Mouse (Mus musculus): ENCODE data around the gene Fut8. TPM values are rescaled to one million over a fixed set of nuclear protein-coding genes. Genes with fewer than 3 reads are reported as not detected.

Gene Fut8
- polyA plus RNA-seq, 1 experiment from 2014 or later, result 53.5 TPM

DNA sequence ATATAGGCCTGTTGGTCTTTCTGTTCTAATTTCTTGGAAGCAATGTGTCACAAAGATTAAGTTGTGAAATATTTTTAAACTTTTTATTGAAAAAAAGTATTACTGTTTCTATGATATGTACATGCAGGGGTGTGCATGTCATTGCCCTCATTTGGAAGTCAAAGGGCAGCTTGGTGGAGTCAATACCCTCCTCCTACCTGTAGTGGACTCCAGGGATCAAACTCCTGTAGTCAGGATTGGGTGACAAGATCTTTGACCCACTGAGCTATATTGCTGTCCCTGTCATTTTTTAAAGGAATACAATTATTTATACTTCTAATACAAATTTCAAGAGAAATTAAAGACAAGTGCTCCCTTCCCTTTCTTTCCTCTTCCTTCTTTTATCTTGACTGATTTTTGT is 111.6 kb downstream of the Fut8 start:
- no peaks in the 10 kb centered on the region for H3K4me1 ChIP-seq (replicated peaks)
- H3K4me3 ChIP-seq, result no peak overlapping the region
- H3K27me3 ChIP-seq, result no peaks in the 10 kb centered on the region
- H3K36me3 ChIP-seq, result no peaks in the 10 kb centered on the region
- H3K9me3 ChIP-seq, result no peaks in the 10 kb centered on the region
- H3K9ac ChIP-seq, result no peak overlapping the region
- H3K4me2 ChIP-seq, result no peak overlapping the region
- ATAC-seq (ENCODE audit: low read depth), result no peak
- H3K27ac ChIP-seq (replicated peaks), result no peak overlapping the region

DNA sequence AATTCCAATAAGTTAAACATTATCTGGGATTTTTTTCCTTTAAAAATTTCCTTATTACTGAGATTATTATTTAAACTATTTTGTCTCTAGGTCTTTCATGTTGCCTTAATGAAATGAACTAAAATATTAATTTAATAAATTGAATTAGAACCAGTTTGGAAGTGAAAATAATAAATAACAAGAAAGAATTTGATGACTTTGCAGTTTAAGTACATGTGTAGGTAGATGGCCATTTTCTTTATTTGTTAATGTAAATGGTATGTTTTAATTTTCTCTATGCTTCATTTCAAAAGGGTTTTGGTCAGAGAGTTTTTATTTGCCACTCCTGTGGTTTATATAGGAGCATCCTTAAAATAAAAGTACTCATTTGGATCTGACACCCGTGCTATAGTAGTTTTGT is 177.8 kb downstream of the Fut8 start:
- WGBS, result 90% methylated on average over 1 of the region's 1 CpGs
- Histone ChIP-seq H3K4me3 (no peak overlapping the region), H3K27ac (replicated peaks) (no peak overlapping the region), H3K36me3 (peaks cover 4% of the 10 kb centered on the region; the same call in 1 of the 2 replicates), H3K9ac (no peak overlapping the region), H3K27me3 (no peaks in the 10 kb centered on the region), H3K4me2 (no peak overlapping the region), H3K9me3 (0 out of 2 replicates have a peak, but pooled peaks cover 4% of the 10 kb centered on the region), H3K4me1 (replicated peaks) (no peaks in the 10 kb centered on the region)
- ATAC-seq (ENCODE audit: low read depth), result no peak

DNA sequence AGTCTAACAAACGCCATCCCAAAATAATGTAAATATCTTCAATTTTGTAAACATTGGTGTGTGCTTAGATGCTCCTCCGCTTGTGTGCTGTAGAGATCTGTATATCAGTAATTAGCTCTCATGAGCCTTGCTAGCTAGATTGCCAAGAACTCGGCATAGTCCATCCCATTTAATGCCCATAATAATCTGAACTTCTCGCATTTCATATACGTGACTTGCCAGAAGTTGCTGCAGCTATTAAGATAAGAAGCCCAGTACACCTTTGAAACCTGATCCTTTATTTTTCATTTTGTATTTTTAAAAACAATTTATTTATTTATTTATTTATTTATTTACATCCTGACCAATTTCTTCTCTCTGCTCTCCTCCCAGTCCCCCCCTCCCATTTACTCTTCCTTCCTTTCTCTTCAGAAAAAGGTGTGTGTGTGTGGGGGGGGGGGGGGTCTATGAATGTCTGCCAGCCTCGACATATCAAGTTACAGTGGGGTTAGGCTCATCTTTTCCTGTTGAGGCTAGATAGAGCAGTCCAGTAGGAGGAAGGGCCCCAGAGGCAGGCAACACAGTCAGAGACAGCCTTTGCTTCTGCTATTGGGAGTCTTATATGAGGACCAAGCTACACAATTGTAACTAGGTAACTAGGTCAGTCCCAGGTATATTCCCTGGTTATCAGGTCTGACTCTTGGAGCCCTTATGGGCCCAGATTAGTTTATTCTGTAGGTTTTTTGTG is 183.9 kb downstream of the Fut8 start:
- no peak for ATAC-seq (ENCODE audit: low read depth)
- Histone ChIP-seq H3K9me3 (0 out of 2 replicates have a peak, but pooled peaks cover 4% of the 10 kb centered on the region), H3K27ac (replicated peaks) (no peak overlapping the region), H3K4me3 (no peak overlapping the region), H3K36me3 (no peaks in the 10 kb centered on the region), H3K27me3 (no peaks in the 10 kb centered on the region), H3K4me2 (no peak overlapping the region), H3K4me1 (replicated peaks) (no peaks in the 10 kb centered on the region), H3K9ac (no peak overlapping the region)
- 87% methylated on average over 6 of the region's 6 CpGs for WGBS

DNA sequence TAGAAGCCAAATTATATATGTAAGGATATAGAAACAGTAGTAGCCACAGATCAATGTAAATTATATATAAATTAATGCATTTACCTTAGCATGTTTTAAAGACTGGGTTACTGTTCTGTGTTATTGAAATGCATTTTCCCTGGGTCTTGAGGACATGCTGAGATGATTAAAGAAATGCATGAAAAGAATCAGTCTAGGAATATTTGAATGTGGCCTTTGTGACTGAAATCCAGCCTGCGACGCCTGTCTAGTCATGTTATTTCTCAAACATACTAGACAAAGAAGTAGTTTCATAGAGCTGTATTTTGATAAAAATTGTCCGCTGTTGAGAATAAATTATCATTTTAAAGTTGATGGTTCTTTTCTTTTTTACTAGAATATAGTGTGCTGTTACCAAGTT is 188.2 kb downstream of the Fut8 start:
- Histone ChIP-seq H3K4me1 (replicated peaks) (no peaks in the 10 kb centered on the region), H3K4me2 (no peak overlapping the region), H3K36me3 (no peaks in the 10 kb centered on the region), H3K9ac (no peak overlapping the region), H3K4me3 (no peak overlapping the region), H3K9me3 (no peaks in the 10 kb centered on the region), H3K27ac (replicated peaks) (no peak overlapping the region), H3K27me3 (no peaks in the 10 kb centered on the region)
- 61% methylated on average over 3 of the region's 3 CpGs for WGBS
- no peak for ATAC-seq (ENCODE audit: low read depth)

DNA sequence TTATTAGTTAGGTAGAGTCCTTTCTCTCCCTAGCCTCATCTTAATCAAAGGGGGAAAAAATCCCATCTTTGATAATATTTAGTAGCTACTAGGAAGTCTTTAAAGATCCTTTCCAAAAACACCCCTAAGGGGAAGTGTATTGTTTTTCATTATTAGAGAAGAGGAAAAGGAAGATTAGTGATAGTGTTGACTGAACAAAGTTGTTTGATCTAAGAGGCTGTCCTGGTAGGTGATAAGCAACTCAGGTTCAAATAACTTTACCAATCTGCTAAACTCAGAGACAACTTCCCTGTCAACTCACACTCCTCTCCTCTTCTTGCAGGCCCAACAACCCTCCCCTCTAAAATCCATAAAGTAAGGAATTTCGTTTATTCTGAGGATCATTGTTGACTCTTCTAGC is 190.2 kb downstream of the Fut8 start:
- 69% methylated on average over 1 of the region's 1 CpGs for WGBS
- Histone ChIP-seq H3K4me3 (no peak overlapping the region), H3K9me3 (no peaks in the 10 kb centered on the region), H3K9ac (no peak overlapping the region), H3K27me3 (no peaks in the 10 kb centered on the region), H3K27ac (replicated peaks) (no peak overlapping the region), H3K36me3 (no peaks in the 10 kb centered on the region), H3K4me2 (no peak overlapping the region), H3K4me1 (replicated peaks) (no peaks in the 10 kb centered on the region)
- no peak for ATAC-seq (ENCODE audit: low read depth)

DNA sequence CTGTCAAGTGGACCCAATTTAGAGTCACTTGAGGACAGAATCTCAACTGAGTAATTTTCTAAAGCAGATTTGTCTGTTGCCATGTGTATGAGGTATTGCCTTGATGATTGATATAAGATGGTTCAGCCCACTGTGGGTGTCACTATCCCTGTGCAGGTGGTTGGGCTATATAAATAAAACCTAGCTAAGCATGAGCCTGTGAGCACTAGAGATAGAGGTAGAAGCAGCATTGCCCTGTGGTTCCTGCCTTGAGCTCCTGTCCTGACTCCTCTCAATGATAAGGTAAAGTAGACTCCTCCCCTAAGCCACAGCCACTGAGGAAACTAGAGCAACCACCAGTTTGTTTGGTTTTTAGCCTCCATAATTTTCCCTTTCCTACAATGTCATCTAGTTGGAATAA is 191.5 kb downstream of the Fut8 start:
- no peak for ATAC-seq (ENCODE audit: low read depth)
- Histone ChIP-seq H3K4me2 (no peak overlapping the region), H3K9ac (no peak overlapping the region), H3K9me3 (no peaks in the 10 kb centered on the region), H3K4me1 (replicated peaks) (no peaks in the 10 kb centered on the region), H3K27me3 (no peaks in the 10 kb centered on the region), H3K4me3 (no peak overlapping the region), H3K27ac (replicated peaks) (no peak overlapping the region), H3K36me3 (no peaks in the 10 kb centered on the region)

DNA sequence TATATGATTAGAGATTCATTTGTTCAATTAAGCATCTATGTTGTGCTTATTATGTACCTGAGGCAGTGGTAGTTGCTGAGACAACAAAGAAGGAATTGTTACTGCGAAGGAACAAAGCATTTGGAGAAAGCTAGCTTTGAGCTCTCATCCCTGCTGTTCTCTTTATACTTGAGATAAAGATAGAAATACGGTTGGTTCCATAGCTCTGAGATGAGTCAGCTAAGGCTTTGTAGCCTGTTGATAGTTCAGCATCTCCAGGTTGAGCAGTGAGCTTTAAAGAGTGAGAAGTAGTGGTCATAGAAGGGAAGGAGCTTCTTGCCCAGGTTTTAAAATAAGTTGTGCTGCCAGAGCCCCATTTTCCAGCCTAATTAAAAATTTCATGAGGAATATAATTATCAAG is 198.8 kb downstream of the Fut8 start:
- Histone ChIP-seq H3K9ac (no peak overlapping the region), H3K27ac (replicated peaks) (no peak overlapping the region), H3K27me3 (no peaks in the 10 kb centered on the region), H3K4me2 (no peak overlapping the region), H3K4me3 (no peak overlapping the region), H3K36me3 (no peaks in the 10 kb centered on the region), H3K9me3 (no peaks in the 10 kb centered on the region), H3K4me1 (replicated peaks) (no peaks in the 10 kb centered on the region)
- ATAC-seq (ENCODE audit: low read depth), result no peak
- 76% methylated on average over 2 of the region's 2 CpGs for WGBS

DNA sequence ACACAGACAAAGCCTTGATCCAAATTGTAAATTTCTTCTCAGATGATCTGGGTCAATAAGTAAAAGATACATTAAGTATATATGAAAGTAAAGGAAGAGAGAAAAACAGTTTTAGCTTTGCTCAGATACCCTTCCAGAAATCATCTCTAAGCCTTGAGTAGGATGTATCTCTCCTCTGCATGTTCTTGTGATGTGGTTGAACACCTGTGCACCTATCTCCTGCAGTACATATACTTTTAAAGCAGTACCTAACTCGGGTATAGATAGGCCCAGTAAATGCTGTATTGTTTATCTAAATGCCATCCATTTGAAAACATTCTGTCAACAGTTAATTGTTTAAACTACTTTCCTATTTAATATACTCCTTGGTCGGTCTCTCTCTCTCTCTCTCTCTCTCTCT is 212.9 kb downstream of the Fut8 start:
- H3K4me2 ChIP-seq, result no peak overlapping the region
- no peaks in the 10 kb centered on the region for H3K9me3 ChIP-seq
- H3K9ac ChIP-seq, result no peak overlapping the region
- H3K27ac ChIP-seq (replicated peaks), result no peak overlapping the region
- no peak for ATAC-seq (ENCODE audit: low read depth)
- H3K27me3 ChIP-seq, result no peaks in the 10 kb centered on the region
- WGBS, result 87% methylated on average over 2 of the region's 2 CpGs
- H3K4me1 ChIP-seq (replicated peaks), result no peaks in the 10 kb centered on the region
- 0 out of 2 replicates have a peak, but pooled peaks cover 7% of the 10 kb centered on the region for H3K36me3 ChIP-seq
- no peak overlapping the region for H3K4me3 ChIP-seq

DNA sequence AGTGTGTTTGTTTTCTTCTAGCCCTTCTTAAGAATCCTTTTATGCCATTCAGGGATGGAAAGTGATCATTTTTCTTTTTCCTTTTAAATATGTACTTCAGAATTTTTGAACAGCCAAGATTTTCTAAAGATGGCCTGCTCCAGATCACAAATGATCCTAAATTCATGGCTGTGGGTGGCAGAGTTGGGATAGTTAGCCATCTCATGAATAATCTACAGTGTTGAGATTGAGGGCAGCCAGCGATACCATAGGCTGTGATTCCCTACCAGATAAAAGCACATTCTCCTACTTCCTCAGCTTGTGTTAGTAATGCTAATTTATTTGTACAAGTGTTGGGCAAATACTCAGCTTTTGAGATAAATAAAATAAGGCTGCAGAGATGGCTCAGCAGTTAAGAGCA is 228.3 kb downstream of the Fut8 start:
- no peak for ATAC-seq (ENCODE audit: low read depth)
- no peak overlapping the region for H3K4me2 ChIP-seq
- WGBS, result 85% methylated on average over 1 of the region's 1 CpGs

DNA sequence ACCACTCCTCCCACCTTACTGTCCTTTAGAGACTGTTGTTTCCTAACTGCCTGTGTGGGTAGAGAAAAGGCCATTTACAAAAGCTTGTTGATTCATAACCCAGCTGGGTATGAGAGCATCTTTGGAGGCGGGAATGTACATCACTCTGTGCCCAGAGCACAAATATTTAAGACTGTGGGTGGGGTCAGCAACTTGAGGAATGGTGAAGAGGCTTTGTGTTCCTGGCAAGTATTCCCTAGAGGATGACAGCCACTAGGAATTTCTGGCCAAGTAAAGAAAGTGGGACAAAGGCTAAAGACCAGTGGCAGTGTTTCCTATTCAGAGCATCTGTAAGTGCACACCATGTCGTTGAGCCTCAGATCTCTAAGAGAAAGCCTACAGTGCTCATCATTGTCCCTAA is 242.0 kb downstream of the Fut8 start:
- no peak overlapping the region for H3K9ac ChIP-seq
- H3K4me1 ChIP-seq (replicated peaks), result peaks cover 4% of the 10 kb centered on the region; the same call in 1 of the 2 replicates
- H3K4me2 ChIP-seq, result no peak overlapping the region
- H3K27ac ChIP-seq (replicated peaks), result no peak overlapping the region
- peaks cover 9% of the 10 kb centered on the region for H3K36me3 ChIP-seq
- no peaks in the 10 kb centered on the region for H3K9me3 ChIP-seq
- no peak overlapping the region for H3K4me3 ChIP-seq
- no peak for ATAC-seq (ENCODE audit: low read depth)
- no peaks in the 10 kb centered on the region for H3K27me3 ChIP-seq
- 64% methylated on average over 2 of the region's 2 CpGs for WGBS

More for the DNA sequence above, 228.3 kb downstream of the Fut8 start:
- H3K9me3 ChIP-seq, result no peaks in the 10 kb centered on the region
- H3K9ac ChIP-seq, result no peak overlapping the region
- no peaks in the 10 kb centered on the region for H3K4me1 ChIP-seq (replicated peaks)
- H3K36me3 ChIP-seq, result no peaks in the 10 kb centered on the region
- no peak overlapping the region for H3K27ac ChIP-seq (replicated peaks)
- no peak overlapping the region for H3K4me3 ChIP-seq
- H3K27me3 ChIP-seq, result no peaks in the 10 kb centered on the region

DNA sequence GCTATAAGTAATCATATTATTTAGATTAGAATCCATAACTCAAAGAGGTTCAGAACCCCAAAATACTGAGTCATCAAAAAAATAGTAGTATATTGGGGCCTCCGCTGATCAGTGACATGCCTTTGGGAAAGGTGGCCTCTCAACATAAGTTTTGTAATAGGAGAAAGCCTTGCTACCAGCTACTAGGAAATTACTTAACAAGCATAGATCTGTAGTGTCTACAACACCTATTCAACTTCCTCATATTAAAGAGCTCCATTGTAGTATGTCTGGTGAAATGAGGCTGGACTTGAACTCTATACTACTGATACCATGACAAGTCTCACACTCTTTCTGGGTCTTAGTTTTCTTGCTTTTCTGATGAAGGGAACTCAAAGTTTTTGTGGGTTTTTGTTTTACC is 243.2 kb downstream of the Fut8 start:
- WGBS, result 98% methylated on average over 1 of the region's 1 CpGs
- Histone ChIP-seq H3K9me3 (no peaks in the 10 kb centered on the region), H3K4me3 (no peak overlapping the region), H3K9ac (no peak overlapping the region), H3K27ac (replicated peaks) (no peak overlapping the region), H3K36me3 (peaks cover 5% of the 10 kb centered on the region; the same call in 1 of the 2 replicates), H3K4me1 (replicated peaks) (peaks cover 4% of the 10 kb centered on the region; the same call in 1 of the 2 replicates), H3K4me2 (no peak overlapping the region), H3K27me3 (no peaks in the 10 kb centered on the region)
- ATAC-seq (ENCODE audit: low read depth), result no peak

DNA sequence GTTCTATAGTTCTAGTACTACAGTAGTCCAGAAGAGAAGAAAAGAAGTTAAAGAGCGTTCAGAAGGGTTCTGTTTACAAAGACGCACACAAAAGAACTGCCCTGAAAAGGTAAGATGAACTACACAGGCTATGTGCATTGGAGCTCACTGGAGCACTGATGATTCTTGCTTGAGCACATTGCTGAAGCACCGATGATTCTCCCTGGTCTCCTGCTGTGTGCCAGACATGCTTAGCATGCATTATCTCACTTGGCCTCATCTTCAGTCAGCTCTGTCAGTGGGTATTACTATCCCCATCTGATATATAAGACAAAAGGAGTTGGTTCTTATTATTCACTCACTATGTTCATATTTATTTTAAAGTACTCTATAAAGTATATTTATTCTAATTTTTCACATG is 243.9 kb downstream of the Fut8 start:
- Histone ChIP-seq H3K9ac (no peak overlapping the region), H3K27me3 (no peaks in the 10 kb centered on the region), H3K36me3 (peaks cover under 1% of the 10 kb centered on the region; the same call in 1 of the 2 replicates), H3K9me3 (no peaks in the 10 kb centered on the region), H3K4me2 (no peak overlapping the region), H3K4me1 (replicated peaks) (peaks cover 4% of the 10 kb centered on the region; the same call in 1 of the 2 replicates), H3K27ac (replicated peaks) (no peak overlapping the region), H3K4me3 (no peak overlapping the region)
- no peak for ATAC-seq (ENCODE audit: low read depth)
- WGBS, result 27% methylated on average over 3 of the region's 3 CpGs

All from neural tube, embryonic 13.5 days (tissue).